Mouse (Mus musculus): ENCODE data around the gene Mael.

DNA sequence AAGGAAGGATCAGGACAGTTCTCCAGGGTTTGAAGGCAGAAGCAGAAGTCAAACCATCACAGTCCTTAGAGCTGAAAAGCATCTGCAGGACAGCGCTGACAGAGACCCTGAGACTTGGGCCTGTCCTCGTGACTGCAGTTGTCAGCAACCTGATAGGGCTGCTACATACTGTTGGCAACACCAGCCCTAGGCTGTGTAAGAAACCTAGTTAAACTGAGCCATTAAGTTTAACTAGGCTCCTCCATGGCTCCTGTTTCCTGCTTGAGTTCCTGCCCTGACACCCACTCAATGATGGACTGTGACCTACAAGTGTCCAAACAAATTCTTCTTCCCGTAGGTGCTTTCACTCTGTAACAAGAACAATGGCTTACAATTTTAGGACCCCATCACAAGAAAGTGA lies 33.4 kb downstream of the Mael start:
- no peak for TF ChIP-seq CTCF (IDR thresholded peaks at IDR 0.05; ENCODE audit: control insufficient read depth, insufficient read depth, insufficient read length)
- TF ChIP-seq CEBPB (IDR thresholded peaks at IDR 0.05; ENCODE audit: low read depth) = no peak
- TF ChIP-seq MAX (IDR thresholded peaks at IDR 0.05) = no peak
- no peak for TF ChIP-seq USF1 (IDR thresholded peaks at IDR 0.05; ENCODE audit: low read depth)
- no peak for TF ChIP-seq MYOG (IDR thresholded peaks at IDR 0.05; ENCODE audit: control insufficient read depth, extremely low read depth, insufficient read length)
- TF ChIP-seq MYOD1 (IDR thresholded peaks at IDR 0.05; ENCODE audit: control insufficient read depth, insufficient read length, low read depth) = no peak
- TF ChIP-seq FOSL1 (IDR thresholded peaks at IDR 0.05; ENCODE audit: insufficient read depth, low read length, poor library complexity, severe bottlenecking) = no peak

All from C2C12 (cell line).